Mouse (Mus musculus): ENCODE results near the gene Msgn1. TPM values are rescaled to one million over a fixed set of nuclear protein-coding genes. Genes with fewer than 3 reads are reported as not detected.

Msgn1 gene
- polyA plus RNA-seq (2012; rRNA removed) = not detected in 2 replicates

GRCm38 (mm10) chr12:11208872-11209271 lies at the start of gene Msgn1:
Gene Msgn1, minus strand, starts transcription at chr12:11208972.

Other genes with a start within 250 kb of the Msgn1 start
- 0.49 and 0.99 TPM in 2 replicates for gene Kcns3, start 57.9 kb downstream of the Msgn1 start, polyA plus RNA-seq (2012; rRNA removed)
- 3.4 and 3.9 TPM in 2 replicates for gene Gen1, start 56.8 kb upstream of the Msgn1 start, polyA plus RNA-seq (2012; rRNA removed)
- 57.7 and 66.7 TPM in 2 replicates for gene Smc6, start 56.9 kb upstream of the Msgn1 start, polyA plus RNA-seq (2012; rRNA removed)
- gene Vsnl1, start 227.6 kb upstream of the Msgn1 start, polyA plus RNA-seq (2012; rRNA removed) = 20.5 and 23.9 TPM in 2 replicates
- 0.12 and 0.19 TPM in 2 replicates for gene Rad51ap2, start 247.1 kb upstream of the Msgn1 start, polyA plus RNA-seq (2012; rRNA removed)

Measured in central nervous system, embryonic 14 days (tissue).